Mouse (Mus musculus) bone marrow macrophage, adult 2 months (primary cell): ENCODE results near the gene Angptl8.

Source experiments
- CTCF ChIP-seq: IDR thresholded peaks from 2 replicates; pipeline ENCODE4 v1.5.1; 2012; ENCODE audit warnings: low read depth, mild to moderate bottlenecking, low read length, moderate library complexity
- POLR2A ChIP-seq: IDR thresholded peaks from 2 replicates; pipeline ENCODE4 v1.6.1; 2012; ENCODE audit warnings: mild to moderate bottlenecking, low read depth, low read length, borderline replicate concordance

DNA sequence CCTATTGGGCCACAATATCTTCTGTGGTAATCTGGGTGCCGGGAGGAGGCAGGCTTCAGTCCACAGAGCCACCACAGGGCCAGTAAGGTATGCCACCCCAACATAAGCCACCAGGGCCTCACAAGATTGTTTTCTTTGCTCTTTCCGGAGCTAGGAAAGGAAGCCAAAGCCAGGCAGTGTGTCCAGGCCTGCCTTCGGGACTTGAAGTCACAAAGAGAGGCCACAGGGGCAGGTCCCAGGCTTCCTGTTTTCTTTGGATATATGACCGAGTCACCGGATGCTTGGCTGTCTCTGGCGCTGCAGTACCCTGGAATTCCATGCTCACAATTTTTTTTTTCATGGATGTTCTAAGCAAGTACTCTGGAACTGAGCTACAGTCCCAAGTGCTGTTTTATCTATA, 22.8 kb downstream of the Angptl8 start:
- TF ChIP-seq CTCF (no peak), POLR2A (no peak)
